Mouse (Mus musculus): Measurements from ENCODE around the gene F2r. TPM values are rescaled to one million over a fixed set of nuclear protein-coding genes. Genes with fewer than 3 reads are reported as not detected.

F2r gene
- polyA plus RNA-seq, 1 experiment from 2014 or later = 71.2 TPM

DNA sequence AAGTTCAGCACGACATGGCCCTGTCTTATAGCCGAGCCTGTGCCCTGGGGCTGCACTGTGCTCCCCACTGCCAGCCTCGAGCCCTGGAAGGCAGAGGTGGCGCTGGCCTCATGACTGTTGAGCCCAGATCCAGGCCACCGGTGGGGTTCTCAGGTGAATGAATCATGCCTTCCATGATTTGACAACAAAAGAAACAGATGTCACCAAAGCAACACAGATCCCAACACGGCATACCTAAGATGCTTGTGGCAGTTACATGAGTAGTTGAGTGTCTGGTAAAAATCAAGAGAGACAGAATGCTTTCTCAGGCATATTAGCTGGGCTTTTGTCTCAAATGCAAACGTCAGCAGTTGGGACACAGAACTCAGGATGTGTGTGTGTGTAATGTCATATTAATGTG, 25.5 kb upstream of the F2r start:
- H3K9ac ChIP-seq = no peak overlapping the region

GRCm38 (mm10) chr13:95641061-95641986, 23.0 kb upstream of the F2r start:
- Histone ChIP-seq H3K27ac (replicated peaks) (no peak overlapping the region), H3K9me3 (no peaks in the 10 kb centered on the region), H3K27me3 (no peaks in the 10 kb centered on the region), H3K4me1 (replicated peaks) (peaks cover 24% of the 10 kb centered on the region), H3K4me2 (no peak overlapping the region), H3K9ac (no peak overlapping the region), H3K4me3 (no peak overlapping the region), H3K36me3 (no peaks in the 10 kb centered on the region)
- 86% methylated on average over 17 of the region's 17 CpGs for WGBS
- no peak for ATAC-seq (ENCODE audit: low read depth)

More for the DNA sequence above, 25.5 kb upstream of the F2r start:
- H3K27me3 ChIP-seq = no peaks in the 10 kb centered on the region
- no peaks in the 10 kb centered on the region for H3K9me3 ChIP-seq
- no peak for ATAC-seq (ENCODE audit: low read depth)
- no peak overlapping the region for H3K4me3 ChIP-seq
- WGBS = 70% methylated on average over 7 of the region's 7 CpGs
- H3K27ac ChIP-seq (replicated peaks) = no peak overlapping the region
- no peaks in the 10 kb centered on the region for H3K36me3 ChIP-seq
- H3K4me2 ChIP-seq = no peak overlapping the region
- H3K4me1 ChIP-seq (replicated peaks) = peaks cover 17% of the 10 kb centered on the region

DNA sequence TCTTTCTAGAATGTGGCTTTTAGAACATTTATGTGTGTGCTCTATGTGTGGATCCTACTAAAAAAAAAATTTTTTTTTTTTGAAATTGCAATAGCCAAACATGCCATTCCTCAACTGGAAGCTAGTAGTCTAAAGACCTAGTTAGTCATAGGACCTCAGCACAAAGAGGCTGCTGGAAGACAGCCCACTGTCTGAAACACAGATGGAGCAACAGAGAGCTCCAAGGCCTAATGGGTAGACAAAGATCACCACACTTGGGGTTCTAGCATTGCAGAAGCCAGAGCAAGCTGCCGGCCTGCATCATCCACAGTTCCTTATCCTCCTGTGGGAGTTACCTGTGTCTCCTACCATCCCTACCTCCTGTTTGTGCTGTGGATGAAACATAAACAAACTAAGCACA, 22.1 kb upstream of the F2r start:
- no peak overlapping the region for H3K27ac ChIP-seq (replicated peaks)
- H3K9ac ChIP-seq = no peak overlapping the region
- no peaks in the 10 kb centered on the region for H3K9me3 ChIP-seq
- H3K27me3 ChIP-seq = no peaks in the 10 kb centered on the region
- no peak overlapping the region for H3K4me2 ChIP-seq
- H3K36me3 ChIP-seq = no peaks in the 10 kb centered on the region
- H3K4me3 ChIP-seq = no peak overlapping the region
- 91% methylated on average over 1 of the region's 1 CpGs for WGBS
- H3K4me1 ChIP-seq (replicated peaks) = peaks cover 24% of the 10 kb centered on the region
- no peak for ATAC-seq (ENCODE audit: low read depth)

GRCm38 (mm10) chr13:95639336-95640116, 21.2 kb upstream of the F2r start:
- H3K4me3 ChIP-seq = no peak overlapping the region
- 73% methylated on average over 15 of the region's 15 CpGs for WGBS
- H3K27ac ChIP-seq (replicated peaks) = peak overlapping the region; percentile 67
- H3K4me2 ChIP-seq = no peak overlapping the region
- no peak for ATAC-seq (ENCODE audit: low read depth)
- no peaks in the 10 kb centered on the region for H3K36me3 ChIP-seq
- H3K9ac ChIP-seq = no peak overlapping the region
- no peaks in the 10 kb centered on the region for H3K9me3 ChIP-seq
- peaks cover 24% of the 10 kb centered on the region for H3K4me1 ChIP-seq (replicated peaks)
- H3K27me3 ChIP-seq = no peaks in the 10 kb centered on the region

DNA sequence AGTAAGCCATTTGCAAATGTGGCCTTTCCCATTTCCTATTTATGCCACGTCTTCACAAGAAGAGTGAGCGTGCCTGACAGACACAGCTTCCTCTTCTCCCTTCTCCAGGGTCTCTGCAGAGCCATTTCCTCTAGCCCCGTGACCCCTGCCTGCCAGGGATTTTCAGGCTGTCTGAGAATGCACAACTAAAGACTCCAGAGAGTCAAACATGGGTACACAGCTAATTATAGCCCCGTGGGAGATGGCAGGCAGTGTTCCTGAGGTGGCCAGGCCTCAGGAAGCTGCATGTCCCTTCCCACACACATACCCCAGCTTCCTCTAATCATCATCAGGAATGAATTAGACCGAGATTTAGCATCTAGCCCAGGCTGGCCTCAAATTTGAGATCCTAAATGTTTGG, 20.6 kb upstream of the F2r start:
- Histone ChIP-seq H3K9ac (no peak overlapping the region), H3K4me1 (replicated peaks) (peaks cover 24% of the 10 kb centered on the region), H3K27me3 (no peaks in the 10 kb centered on the region), H3K4me2 (no peak overlapping the region), H3K27ac (replicated peaks) (peak overlapping the region; percentile 67), H3K36me3 (no peaks in the 10 kb centered on the region), H3K9me3 (no peaks in the 10 kb centered on the region), H3K4me3 (no peak overlapping the region)
- ATAC-seq (ENCODE audit: low read depth) = peak; percentile 42; the same call in 1 of the 2 replicates
- WGBS = 38% methylated on average over 5 of the region's 5 CpGs

DNA sequence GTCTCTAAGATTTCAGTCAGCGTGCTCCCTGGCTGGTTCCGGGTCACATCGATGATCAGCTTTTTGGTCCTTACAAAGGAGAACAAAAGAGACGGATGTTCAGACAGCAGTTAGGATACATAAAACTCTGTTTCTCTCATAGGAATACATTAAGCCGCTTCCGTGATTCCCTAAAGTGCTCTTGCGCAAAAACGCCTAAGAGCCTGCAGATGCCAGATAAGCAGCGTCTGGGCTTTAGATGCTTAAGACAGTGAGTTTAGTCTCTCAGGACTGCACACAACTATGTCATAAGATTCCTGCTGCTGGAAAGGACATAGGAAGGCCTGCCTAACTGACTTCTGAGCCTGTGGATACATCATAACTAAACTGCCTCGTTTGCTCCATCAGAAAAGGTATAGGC, 19.4 kb upstream of the F2r start:
- Histone ChIP-seq H3K36me3 (no peaks in the 10 kb centered on the region), H3K27ac (replicated peaks) (peak overlapping the region; percentile 67; the same call in 1 of the 2 replicates), H3K9me3 (no peaks in the 10 kb centered on the region), H3K27me3 (no peaks in the 10 kb centered on the region), H3K9ac (no peak overlapping the region), H3K4me2 (no peak overlapping the region), H3K4me3 (no peak overlapping the region), H3K4me1 (replicated peaks) (peaks cover 24% of the 10 kb centered on the region)
- 66% methylated on average over 10 of the region's 10 CpGs for WGBS
- no peak for ATAC-seq (ENCODE audit: low read depth)

GRCm38 (mm10) chr13:95635301-95635700, 17.0 kb upstream of the F2r start:
- ATAC-seq (ENCODE audit: low read depth) = no peak
- Histone ChIP-seq H3K4me3 (no peak overlapping the region), H3K4me2 (no peak overlapping the region), H3K27ac (replicated peaks) (no peak overlapping the region), H3K9me3 (no peaks in the 10 kb centered on the region), H3K9ac (no peak overlapping the region), H3K4me1 (replicated peaks) (peaks cover 24% of the 10 kb centered on the region), H3K27me3 (no peaks in the 10 kb centered on the region), H3K36me3 (no peaks in the 10 kb centered on the region)
- 91% methylated on average over 12 of the region's 12 CpGs for WGBS

DNA sequence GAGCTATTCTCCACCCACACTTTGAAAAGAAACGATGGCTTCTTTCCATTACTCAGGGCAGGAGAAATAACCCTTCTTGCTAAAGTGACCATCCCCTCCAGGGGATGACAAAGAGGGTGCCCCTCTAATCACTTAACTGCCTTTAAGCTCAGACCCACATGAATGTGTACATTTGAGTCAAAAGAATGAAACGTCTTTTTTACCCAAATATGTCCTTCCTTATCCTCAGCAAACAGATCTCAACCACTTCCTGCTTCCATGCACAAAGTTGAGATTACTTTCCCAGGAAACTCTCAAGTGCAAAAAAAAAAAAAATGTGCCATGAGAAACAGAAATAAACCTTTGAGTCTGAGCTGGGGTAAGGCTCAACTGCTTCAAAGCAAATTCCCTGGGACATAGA, 16.2 kb upstream of the F2r start:
- Histone ChIP-seq H3K27ac (replicated peaks) (no peak overlapping the region), H3K4me3 (no peak overlapping the region), H3K36me3 (no peaks in the 10 kb centered on the region), H3K9me3 (no peaks in the 10 kb centered on the region), H3K9ac (no peak overlapping the region), H3K27me3 (no peaks in the 10 kb centered on the region), H3K4me2 (no peak overlapping the region), H3K4me1 (replicated peaks) (peaks cover 19% of the 10 kb centered on the region)
- ATAC-seq (ENCODE audit: low read depth) = no peak
- 12% methylated on average over 2 of the region's 2 CpGs for WGBS

GRCm38 (mm10) chr13:95633384-95633783, 15.1 kb upstream of the F2r start:
- Histone ChIP-seq H3K36me3 (no peaks in the 10 kb centered on the region), H3K27me3 (no peaks in the 10 kb centered on the region), H3K4me1 (replicated peaks) (peaks cover 9% of the 10 kb centered on the region; the same call in 1 of the 2 replicates), H3K27ac (replicated peaks) (no peak overlapping the region), H3K4me3 (no peak overlapping the region), H3K9me3 (no peaks in the 10 kb centered on the region), H3K4me2 (no peak overlapping the region), H3K9ac (no peak overlapping the region)
- no peak for ATAC-seq (ENCODE audit: low read depth)
- WGBS = 75% methylated on average over 2 of the region's 2 CpGs

DNA sequence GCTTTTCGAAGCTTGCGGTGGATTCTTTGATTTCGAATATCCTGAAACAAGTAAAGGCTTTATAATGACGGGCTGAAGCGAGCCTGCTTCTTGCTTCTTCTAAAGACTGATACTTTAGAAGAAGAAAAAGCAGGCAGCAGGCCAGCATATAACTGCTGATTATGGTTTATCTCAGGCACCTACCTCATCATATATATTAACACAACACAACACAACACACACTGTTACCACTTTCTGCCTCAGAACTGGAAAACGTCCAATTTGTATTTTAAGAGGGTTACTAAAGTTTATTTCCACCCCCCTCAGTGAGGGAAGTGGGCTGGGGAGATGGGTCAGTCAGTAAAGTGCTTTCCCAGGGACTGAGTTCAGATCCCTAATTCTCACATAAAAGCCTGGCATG, 13.9 kb upstream of the F2r start:
- no peak overlapping the region for H3K27ac ChIP-seq (replicated peaks)
- H3K4me3 ChIP-seq = no peak overlapping the region
- H3K9ac ChIP-seq = no peak overlapping the region
- H3K4me1 ChIP-seq (replicated peaks) = no peaks in the 10 kb centered on the region; the same call in 1 of the 2 replicates
- H3K36me3 ChIP-seq = no peaks in the 10 kb centered on the region
- 91% methylated on average over 6 of the region's 6 CpGs for WGBS
- H3K4me2 ChIP-seq = no peak overlapping the region
- no peaks in the 10 kb centered on the region for H3K27me3 ChIP-seq
- H3K9me3 ChIP-seq = no peaks in the 10 kb centered on the region
- no peak for ATAC-seq (ENCODE audit: low read depth)

DNA sequence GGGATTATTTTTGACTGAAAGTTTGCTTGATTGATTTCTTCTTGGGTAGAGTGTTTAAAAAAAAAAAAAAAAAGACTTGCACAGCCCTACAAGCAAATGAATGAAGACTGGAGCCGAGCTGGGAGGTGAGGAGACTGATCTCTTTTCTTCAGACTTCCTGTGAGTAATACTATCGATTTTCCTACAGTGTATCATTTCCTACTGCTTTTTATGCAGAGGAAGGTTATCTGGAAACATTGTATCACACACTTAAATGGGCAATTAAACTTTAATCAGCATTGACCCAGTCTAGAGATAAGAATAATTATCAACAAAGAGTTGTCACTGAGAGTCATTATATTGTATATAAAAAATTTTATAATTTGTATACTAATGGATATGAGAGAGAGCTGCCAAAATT, 12.5 kb upstream of the F2r start:
- no peak for ATAC-seq (ENCODE audit: low read depth)
- WGBS = 80% methylated on average over 2 of the region's 2 CpGs
- Histone ChIP-seq H3K27ac (replicated peaks) (no peak overlapping the region), H3K9ac (no peak overlapping the region), H3K4me2 (no peak overlapping the region), H3K4me3 (no peak overlapping the region), H3K4me1 (replicated peaks) (no peaks in the 10 kb centered on the region), H3K27me3 (no peaks in the 10 kb centered on the region), H3K36me3 (no peaks in the 10 kb centered on the region), H3K9me3 (no peaks in the 10 kb centered on the region)

DNA sequence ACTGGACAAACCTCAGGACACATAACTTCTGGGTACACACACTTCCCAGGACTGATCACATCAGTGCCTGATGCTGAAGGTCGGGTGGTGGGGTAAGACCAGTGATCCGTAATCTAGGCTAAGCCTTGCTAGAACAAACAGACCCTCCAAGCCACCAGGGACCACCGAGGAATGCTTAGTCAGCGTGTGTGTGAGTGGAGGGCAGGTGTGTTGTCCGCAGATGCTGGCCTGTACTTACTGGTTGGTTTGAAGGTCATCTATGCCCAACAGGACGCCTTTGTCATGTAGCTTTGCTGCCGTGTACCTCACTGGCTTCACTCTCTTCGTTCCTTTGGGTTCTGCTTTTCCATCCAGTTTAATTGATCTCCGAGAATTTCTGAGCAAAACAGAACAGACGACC, 11.5 kb upstream of the F2r start:
- 89% methylated on average over 10 of the region's 10 CpGs for WGBS
- Histone ChIP-seq H3K4me1 (replicated peaks) (no peaks in the 10 kb centered on the region), H3K27me3 (no peaks in the 10 kb centered on the region), H3K36me3 (no peaks in the 10 kb centered on the region), H3K4me2 (no peak overlapping the region), H3K9ac (no peak overlapping the region), H3K9me3 (no peaks in the 10 kb centered on the region), H3K4me3 (no peak overlapping the region), H3K27ac (replicated peaks) (no peak overlapping the region)
- no peak for ATAC-seq (ENCODE audit: low read depth)
